Mouse (Mus musculus): Measurements from ENCODE around the gene Tmem104. TPM values are rescaled to one million over a fixed set of nuclear protein-coding genes. Genes with fewer than 3 reads are reported as not detected.
A peak's percentile ranks its signal among the peaks of the same experiment; 100 is the strongest.

Tmem104 gene
- polyA plus RNA-seq (2015; fragmentation: Nextera tagmentation; extraction: Ambion mirVana) = 12.6 and 15.3 TPM in 2 replicates

DNA sequence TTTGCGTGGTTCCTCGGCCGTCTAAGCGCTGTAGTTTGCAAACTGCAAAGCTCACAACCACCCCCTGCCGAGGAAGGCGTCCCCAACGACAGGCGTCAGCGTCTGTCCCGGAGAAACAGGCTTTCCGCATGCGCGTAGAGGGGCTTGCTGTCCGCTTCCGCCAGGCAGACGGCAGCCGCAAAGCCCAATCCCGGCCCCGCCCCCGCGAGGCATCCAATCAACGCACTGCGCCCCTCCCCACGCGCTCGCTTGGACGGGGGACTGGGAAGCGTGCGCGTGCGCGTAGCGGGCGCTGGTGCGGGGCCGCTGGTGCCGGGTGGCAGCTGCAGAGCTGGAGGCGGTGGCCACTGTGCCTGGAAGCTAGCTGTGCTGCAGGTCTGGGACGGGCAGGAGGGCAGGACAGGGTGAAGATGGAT lies at the start of gene Tmem104:
Tmem104 (plus strand) TSS at position 264 of the 416 bp plus-strand sequence.
- ATAC-seq (replicated peaks) = peak; percentile 94
- no peaks in the 10 kb centered on the region for H3K36me3 ChIP-seq (replicated peaks)
- peak within 1 kb of the TSS; percentile 75 for H3K27ac ChIP-seq
- H3K4me3 ChIP-seq = peak within 1 kb of the TSS; percentile 66
- H3K4me2 ChIP-seq = peak within 1 kb of the TSS; percentile 82
- H3K4me1 ChIP-seq = peaks cover 21% of the 10 kb centered on the region
- H3K27me3 ChIP-seq (replicated peaks) = no peaks in the 10 kb centered on the region
- under 1% methylated on average over 39 of the region's 39 CpGs for WGBS
- no peaks in the 10 kb centered on the region for H3K9me3 ChIP-seq
- H3K9ac ChIP-seq = peak within 1 kb of the TSS; percentile 80

GRCm38 (mm10) chr11:115138597-115139262 lies 48.6 kb upstream of the Tmem104 start:
- Histone ChIP-seq H3K4me3 (no peak overlapping the region), H3K9ac (no peak overlapping the region), H3K4me2 (no peak overlapping the region), H3K27me3 (replicated peaks) (no peaks in the 10 kb centered on the region), H3K36me3 (replicated peaks) (no peaks in the 10 kb centered on the region), H3K27ac (no peak overlapping the region), H3K4me1 (no peaks in the 10 kb centered on the region), H3K9me3 (no peaks in the 10 kb centered on the region)
- ATAC-seq (replicated peaks) = no peak
- 91% methylated on average over 5 of the region's 5 CpGs for WGBS

- no peak for ATAC-seq (replicated peaks)
- Histone ChIP-seq H3K9me3 (no peaks in the 10 kb centered on the region), H3K27me3 (replicated peaks) (no peaks in the 10 kb centered on the region), H3K27ac (no peak overlapping the region), H3K4me1 (no peaks in the 10 kb centered on the region), H3K4me3 (no peak overlapping the region), H3K9ac (no peak overlapping the region), H3K36me3 (replicated peaks) (no peaks in the 10 kb centered on the region), H3K4me2 (no peak overlapping the region)
- 79% methylated on average over 2 of the region's 2 CpGs for WGBS
These were observed 45.3 kb upstream of the Tmem104 start for GRCm38 (mm10) chr11:115141970-115142369.

GRCm38 (mm10) chr11:115147813-115148212 lies 39.5 kb upstream of the Tmem104 start:
- Histone ChIP-seq H3K4me2 (no peak overlapping the region), H3K9me3 (no peaks in the 10 kb centered on the region), H3K9ac (no peak overlapping the region), H3K4me1 (peaks cover 14% of the 10 kb centered on the region), H3K27ac (no peak overlapping the region), H3K27me3 (replicated peaks) (0 out of 2 replicates have a peak, but pooled peaks cover under 1% of the 10 kb centered on the region), H3K4me3 (no peak overlapping the region), H3K36me3 (replicated peaks) (no peaks in the 10 kb centered on the region)
- no peak for ATAC-seq (replicated peaks)
- 92% methylated on average over 4 of the region's 4 CpGs for WGBS

DNA sequence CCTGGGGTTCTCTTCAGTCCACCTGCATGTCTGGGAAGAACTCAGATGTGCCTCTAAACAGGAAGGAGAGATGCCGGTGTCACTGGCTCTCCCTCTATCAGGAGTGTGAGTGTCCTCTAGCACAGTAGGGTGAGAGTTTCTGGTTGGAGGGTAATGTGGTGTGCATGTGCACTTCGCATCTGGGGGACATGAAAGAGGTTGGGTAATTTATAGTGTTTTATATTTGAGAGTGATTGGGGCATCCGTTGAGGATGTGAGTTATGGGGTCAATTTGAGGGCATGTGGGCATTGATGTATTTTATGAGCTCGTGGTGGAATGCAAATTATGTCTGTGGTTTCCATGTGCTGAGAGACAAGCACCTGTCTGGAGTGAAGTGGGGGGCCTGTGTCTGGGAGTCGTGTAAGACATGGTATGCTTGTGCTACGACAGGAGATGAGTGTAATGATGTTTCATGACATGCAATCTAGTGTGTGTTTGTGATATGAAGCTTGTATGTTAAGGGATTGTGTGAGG lies 36.5 kb upstream of the Tmem104 start:
- Histone ChIP-seq H3K9ac (no peak overlapping the region), H3K9me3 (no peaks in the 10 kb centered on the region), H3K4me2 (no peak overlapping the region), H3K36me3 (replicated peaks) (no peaks in the 10 kb centered on the region), H3K27ac (no peak overlapping the region), H3K4me1 (peaks cover 22% of the 10 kb centered on the region), H3K27me3 (replicated peaks) (peaks cover 30% of the 10 kb centered on the region), H3K4me3 (no peak overlapping the region)
- ATAC-seq (replicated peaks) = no peak
- 82% methylated on average over 6 of the region's 6 CpGs for WGBS

GRCm38 (mm10) chr11:115151755-115152429 lies 35.4 kb upstream of the Tmem104 start:
- peak; percentile 91 for ATAC-seq (replicated peaks)
- peak overlapping the region; percentile 57 for H3K4me2 ChIP-seq
- H3K9me3 ChIP-seq = no peaks in the 10 kb centered on the region
- H3K9ac ChIP-seq = peak overlapping the region; percentile 39
- WGBS = 4% methylated on average over 15 of the region's 15 CpGs
- peak overlapping the region; percentile 41 for H3K4me3 ChIP-seq
- peak overlapping the region; percentile 43; the same call in 1 of the 2 replicates for H3K27ac ChIP-seq
- H3K36me3 ChIP-seq (replicated peaks) = no peaks in the 10 kb centered on the region
- H3K27me3 ChIP-seq (replicated peaks) = peaks cover 38% of the 10 kb centered on the region
- H3K4me1 ChIP-seq = peaks cover 22% of the 10 kb centered on the region

DNA sequence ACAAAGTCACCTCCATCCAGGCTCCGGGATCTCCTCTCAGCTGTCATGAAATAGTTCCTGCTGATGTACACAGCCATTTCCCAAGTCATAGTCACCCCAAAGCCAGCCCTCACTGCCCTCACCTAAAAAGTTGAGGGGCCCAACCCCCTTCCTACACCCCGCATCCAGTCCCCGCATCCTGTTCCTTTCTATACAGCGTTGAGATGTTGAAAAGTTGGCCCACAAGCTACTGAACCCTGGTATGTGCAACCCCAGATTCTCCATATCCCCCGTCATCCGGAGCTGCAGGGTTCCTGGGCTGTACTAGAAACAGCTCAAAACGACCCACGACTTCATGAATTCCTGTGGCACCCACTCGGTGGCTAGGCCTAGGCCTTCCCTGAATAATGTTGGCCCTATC lies 34.2 kb upstream of the Tmem104 start:
- H3K9me3 ChIP-seq = no peaks in the 10 kb centered on the region
- H3K9ac ChIP-seq = no peak overlapping the region
- no peak for ATAC-seq (replicated peaks)
- H3K4me1 ChIP-seq = peaks cover 24% of the 10 kb centered on the region
- peaks cover 39% of the 10 kb centered on the region for H3K27me3 ChIP-seq (replicated peaks)
- 85% methylated on average over 9 of the region's 9 CpGs for WGBS
- H3K4me3 ChIP-seq = no peak overlapping the region
- H3K36me3 ChIP-seq (replicated peaks) = no peaks in the 10 kb centered on the region
- H3K4me2 ChIP-seq = no peak overlapping the region
- no peak overlapping the region for H3K27ac ChIP-seq

- Histone ChIP-seq H3K4me3 (peak overlapping the region; percentile 29), H3K4me2 (peak overlapping the region; percentile 41), H3K27ac (no peak overlapping the region), H3K36me3 (replicated peaks) (no peaks in the 10 kb centered on the region), H3K9me3 (no peaks in the 10 kb centered on the region), H3K9ac (0 out of 2 replicates have a peak overlapping the region, but pooled peaks have one; percentile 29), H3K4me1 (peaks cover 24% of the 10 kb centered on the region), H3K27me3 (replicated peaks) (peaks cover 39% of the 10 kb centered on the region)
- WGBS = 1% methylated on average over 35 of the region's 35 CpGs
- peak; percentile 25; the same call in 1 of the 2 replicates for ATAC-seq (replicated peaks)
These were observed 33.5 kb upstream of the Tmem104 start for GRCm38 (mm10) chr11:115153699-115154292.

GRCm38 (mm10) chr11:115155053-115155634 lies 32.1 kb upstream of the Tmem104 start:
- WGBS = 32% methylated on average over 5 of the region's 5 CpGs
- Histone ChIP-seq H3K4me2 (no peak overlapping the region), H3K4me1 (peaks cover 24% of the 10 kb centered on the region), H3K9me3 (no peaks in the 10 kb centered on the region), H3K27me3 (replicated peaks) (peaks cover 39% of the 10 kb centered on the region), H3K27ac (no peak overlapping the region), H3K4me3 (no peak overlapping the region), H3K9ac (no peak overlapping the region), H3K36me3 (replicated peaks) (no peaks in the 10 kb centered on the region)
- ATAC-seq (replicated peaks) = no peak

DNA sequence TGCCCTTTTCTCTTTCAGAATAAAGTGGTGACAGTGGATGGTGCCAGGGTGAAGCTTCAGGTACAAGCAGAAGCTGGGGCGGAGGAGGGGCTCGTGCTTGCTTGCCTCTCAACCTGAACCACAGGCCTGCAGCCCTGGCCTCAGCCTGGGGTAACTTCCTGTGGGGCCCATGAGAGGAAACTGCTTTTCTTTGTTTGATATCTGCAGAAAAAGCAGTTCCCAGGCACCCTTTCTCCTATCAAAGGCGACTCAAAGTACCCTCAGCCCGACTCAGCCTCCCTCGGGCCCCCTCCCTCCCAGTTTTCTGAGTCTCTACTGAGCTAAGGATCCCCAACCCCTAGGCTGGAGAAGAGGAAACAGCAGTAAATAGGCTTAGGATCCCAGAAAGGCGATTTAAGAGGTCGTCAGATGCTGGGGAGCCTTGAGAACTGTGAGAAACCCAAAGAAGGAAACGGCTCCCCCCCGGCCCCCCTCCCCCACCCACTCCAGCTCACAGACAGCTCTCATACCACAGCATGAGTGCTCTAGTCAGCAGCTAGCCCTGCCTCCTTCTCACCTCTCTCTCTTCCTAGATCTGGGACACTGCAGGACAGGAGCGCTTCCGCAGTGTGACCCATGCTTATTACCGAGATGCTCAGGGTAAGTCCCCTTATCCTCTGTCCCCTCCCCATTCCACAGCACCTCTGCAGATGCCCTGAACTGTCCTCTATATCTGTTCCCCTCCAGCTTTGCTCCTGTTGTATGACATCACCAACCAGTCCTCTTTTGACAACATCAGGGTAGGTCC lies 29.2 kb upstream of the Tmem104 start:
- WGBS = 39% methylated on average over 12 of the region's 12 CpGs
- H3K27ac ChIP-seq = no peak overlapping the region
- H3K27me3 ChIP-seq (replicated peaks) = peaks cover 58% of the 10 kb centered on the region
- ATAC-seq (replicated peaks) = no peak
- H3K36me3 ChIP-seq (replicated peaks) = no peaks in the 10 kb centered on the region
- no peak overlapping the region for H3K9ac ChIP-seq
- H3K4me2 ChIP-seq = no peak overlapping the region
- H3K4me1 ChIP-seq = peaks cover 17% of the 10 kb centered on the region
- no peaks in the 10 kb centered on the region for H3K9me3 ChIP-seq
- no peak overlapping the region for H3K4me3 ChIP-seq

GRCm38 (mm10) chr11:115160016-115160797 lies 27.1 kb upstream of the Tmem104 start:
- Histone ChIP-seq H3K9ac (no peak overlapping the region), H3K4me2 (no peak overlapping the region), H3K36me3 (replicated peaks) (no peaks in the 10 kb centered on the region), H3K9me3 (no peaks in the 10 kb centered on the region), H3K4me3 (no peak overlapping the region), H3K27me3 (replicated peaks) (peaks cover 57% of the 10 kb centered on the region), H3K4me1 (peaks cover 29% of the 10 kb centered on the region), H3K27ac (no peak overlapping the region)
- 43% methylated on average over 11 of the region's 11 CpGs for WGBS
- ATAC-seq (replicated peaks) = no peak
